Mouse (Mus musculus) midbrain, embryonic 16.5 days (tissue): Measurements from ENCODE around the gene Dnajc12. TPM values are rescaled to one million over a fixed set of nuclear protein-coding genes. Genes with fewer than 3 reads are reported as not detected.
"Not testable (repeated sequence)": the region's sequence is repeated elsewhere in the genome, so short reads cannot be mapped to it uniquely, and the experiment has no call there.

Experiments
- ATAC-seq: fragments of 200-750 bp; cut with Nextera tagmentation; 2 replicates; pipeline ENCODE4 v1.8.0; 2017; ENCODE audit warnings: moderate TSS enrichment
- H3K27ac ChIP-seq: fragments of 300-500 bp; sonication (generic); 2 replicates; pipeline ENCODE4 v1.5.1; 2014; ENCODE audit warnings: mild to moderate bottlenecking, low read length, mixed read lengths
- H3K27me3 ChIP-seq: fragments of 300-500 bp; sonication (generic); 2 replicates; pipeline ENCODE4 v1.6.1; 2014; ENCODE audit warnings: low read depth, low read length, mixed read lengths; ENCODE audit not compliant: control insufficient read depth, insufficient read depth
- H3K36me3 ChIP-seq: fragments of 300-500 bp; sonication (generic); 2 replicates; pipeline ENCODE4 v1.6.1; 2014; ENCODE audit warnings: mild to moderate bottlenecking, low read length, moderate library complexity, mixed read lengths; ENCODE audit not compliant: control insufficient read depth, insufficient read depth
- H3K4me1 ChIP-seq: fragments of 300-500 bp; sonication (generic); 2 replicates; pipeline ENCODE4 v1.6.1; 2014; ENCODE audit warnings: mild to moderate bottlenecking, low read length, mixed read lengths; ENCODE audit not compliant: control insufficient read depth, insufficient read depth
- H3K4me2 ChIP-seq: fragments of 300-500 bp; sonication (generic); 2 replicates; pipeline ENCODE4 v1.6.1; 2014; ENCODE audit warnings: mild to moderate bottlenecking, low read length, mixed read lengths
- H3K4me3 ChIP-seq: fragments of 300-500 bp; sonication (generic); 2 replicates; pipeline ENCODE4 v1.5.1; 2014; ENCODE audit warnings: low read depth, mild to moderate bottlenecking, low read length, moderate library complexity, mixed read lengths
- H3K9ac ChIP-seq: fragments of 300-500 bp; sonication (generic); 2 replicates; pipeline ENCODE4 v1.6.1; 2014; ENCODE audit warnings: low read depth, low read length, mixed read lengths
- H3K9me3 ChIP-seq: fragments of 300-500 bp; sonication (generic); replicated peaks from 2 replicates; pipeline ENCODE4 v1.6.1; 2014; ENCODE audit warnings: mild to moderate bottlenecking, low read length, mixed read lengths; ENCODE audit not compliant: control insufficient read depth, poor library complexity, severe bottlenecking
- WGBS: fragments of 180-500 bp; shearing (Covaris S2); extraction: QIAGEN DNeasy Blood & Tissue Kit; methylation state at CpG from one replicate; pipeline ENCODE4 v1.1.7; 2014; 5-methylcytosine and 5-hydroxymethylcytosine counted together
- polyA plus RNA-seq: library from polyadenylated mRNA; unstranded; fragments of >200 nt; fragmentation: Nextera tagmentation; extraction: Ambion mirVana; gene quantifications from 2 replicates; pipeline ENCODE4 v1.2.1, GENCODE M21; 2015

Dnajc12 gene
- polyA plus RNA-seq, 1 experiment from 2014 or later = 23.6 TPM

DNA sequence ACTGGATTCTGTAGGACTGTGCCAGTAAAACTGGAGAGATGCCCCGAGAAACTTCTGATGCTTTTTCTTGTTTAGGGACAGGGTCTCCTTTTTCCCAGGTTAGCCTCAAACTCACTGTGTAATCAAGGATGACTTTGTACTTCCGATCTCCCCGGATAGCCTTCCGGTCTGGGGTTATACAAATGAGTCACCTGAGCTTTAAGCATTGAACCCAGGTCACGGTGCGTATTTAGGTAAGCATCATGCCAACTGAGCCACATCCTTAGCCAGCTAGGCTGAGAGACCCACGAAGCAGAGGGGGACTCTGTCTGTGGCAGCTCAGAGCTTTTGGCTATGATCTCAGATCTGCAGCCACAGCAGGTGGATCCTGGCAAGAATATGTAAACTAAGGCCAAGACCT lies 31.6 kb upstream of the Dnajc12 start:
- Histone ChIP-seq H3K9me3 (no peaks in the 10 kb centered on the region), H3K4me2 (no peak overlapping the region), H3K27me3 (no peaks in the 10 kb centered on the region), H3K4me1 (no peaks in the 10 kb centered on the region), H3K27ac (no peak overlapping the region), H3K4me3 (no peak overlapping the region), H3K9ac (no peak overlapping the region), H3K36me3 (no peaks in the 10 kb centered on the region)
- WGBS = 88% methylated on average over 7 of the region's 7 CpGs
- ATAC-seq = no peak

GRCm38 (mm10) chr10:63351099-63351498 lies 31.1 kb upstream of the Dnajc12 start:
- not testable (repeated sequence) for H3K36me3 ChIP-seq, H3K4me1 ChIP-seq, H3K9me3 ChIP-seq, H3K4me2 ChIP-seq, ATAC-seq, H3K27ac ChIP-seq, H3K27me3 ChIP-seq, H3K9ac ChIP-seq, H3K4me3 ChIP-seq
- 91% methylated on average over 7 of the region's 7 CpGs for WGBS

GRCm38 (mm10) chr10:63352111-63352510 lies 30.1 kb upstream of the Dnajc12 start:
- H3K4me1 ChIP-seq = no peaks in the 10 kb centered on the region
- H3K36me3 ChIP-seq = no peaks in the 10 kb centered on the region
- H3K4me3 ChIP-seq = no peak overlapping the region
- no peaks in the 10 kb centered on the region for H3K9me3 ChIP-seq
- 80% methylated on average over 5 of the region's 5 CpGs for WGBS
- H3K27ac ChIP-seq = no peak overlapping the region
- no peak overlapping the region for H3K4me2 ChIP-seq
- no peak for ATAC-seq
- no peaks in the 10 kb centered on the region for H3K27me3 ChIP-seq
- H3K9ac ChIP-seq = no peak overlapping the region

DNA sequence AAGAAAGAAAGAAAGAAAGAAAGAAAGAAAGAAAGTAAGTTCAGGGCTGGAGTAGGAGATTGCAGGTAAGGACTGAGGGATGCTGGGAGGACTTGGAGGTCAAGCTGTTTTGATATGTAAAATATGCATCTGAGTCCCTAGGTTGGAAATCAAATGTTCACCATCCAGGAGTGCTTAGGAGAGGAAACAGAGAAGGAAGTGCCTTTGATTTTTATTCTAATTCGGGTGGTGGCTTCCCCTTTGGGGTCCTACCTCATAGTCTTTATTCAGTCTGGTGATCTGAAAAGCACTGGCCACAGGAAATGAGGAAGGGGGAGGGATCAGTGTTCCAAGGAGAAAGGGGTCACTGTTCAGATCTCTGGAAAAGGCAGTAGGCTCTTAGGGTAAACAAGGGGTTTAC lies 21.7 kb upstream of the Dnajc12 start:
- no peaks in the 10 kb centered on the region for H3K4me1 ChIP-seq
- no peak overlapping the region for H3K9ac ChIP-seq
- no peaks in the 10 kb centered on the region for H3K27me3 ChIP-seq
- H3K36me3 ChIP-seq = no peaks in the 10 kb centered on the region
- ATAC-seq = no peak
- no peak overlapping the region for H3K4me3 ChIP-seq
- H3K4me2 ChIP-seq = no peak overlapping the region
- 60% methylated on average over 1 of the region's 1 CpGs for WGBS
- H3K9me3 ChIP-seq = no peaks in the 10 kb centered on the region
- H3K27ac ChIP-seq = no peak overlapping the region

GRCm38 (mm10) chr10:63365918-63366455 lies 16.3 kb upstream of the Dnajc12 start:
- Histone ChIP-seq H3K9me3 (no peaks in the 10 kb centered on the region), H3K4me3 (no peak overlapping the region), H3K4me2 (no peak overlapping the region), H3K36me3 (no peaks in the 10 kb centered on the region), H3K4me1 (no peaks in the 10 kb centered on the region), H3K9ac (no peak overlapping the region), H3K27me3 (no peaks in the 10 kb centered on the region), H3K27ac (no peak overlapping the region)
- WGBS = 62% methylated on average over 7 of the region's 7 CpGs
- ATAC-seq = no peak

- H3K4me1 ChIP-seq = no peaks in the 10 kb centered on the region
- no peak for ATAC-seq
- no peak overlapping the region for H3K9ac ChIP-seq
- no peaks in the 10 kb centered on the region for H3K36me3 ChIP-seq
- H3K9me3 ChIP-seq = no peaks in the 10 kb centered on the region
- no peak overlapping the region for H3K4me2 ChIP-seq
- H3K27me3 ChIP-seq = no peaks in the 10 kb centered on the region
- WGBS = 72% methylated on average over 6 of the region's 6 CpGs
- no peak overlapping the region for H3K27ac ChIP-seq
- no peak overlapping the region for H3K4me3 ChIP-seq
Observed at GRCm38 (mm10) chr10:63367386-63367785, 14.9 kb upstream of the Dnajc12 start.

- no peak overlapping the region for H3K9ac ChIP-seq
Observed at GRCm38 (mm10) chr10:63368041-63368440, 14.2 kb upstream of the Dnajc12 start.

GRCm38 (mm10) chr10:63376303-63376702 lies 5.9 kb upstream of the Dnajc12 start:
- no peak overlapping the region for H3K4me3 ChIP-seq
- H3K27me3 ChIP-seq = peaks cover 4% of the 10 kb centered on the region; the same call in 1 of the 2 replicates
- no peaks in the 10 kb centered on the region for H3K36me3 ChIP-seq
- peaks cover 2% of the 10 kb centered on the region for H3K4me1 ChIP-seq
- no peak overlapping the region for H3K9ac ChIP-seq
- 82% methylated on average over 5 of the region's 5 CpGs for WGBS
- no peak for ATAC-seq
- no peak overlapping the region for H3K27ac ChIP-seq
- H3K4me2 ChIP-seq = no peak overlapping the region
- H3K9me3 ChIP-seq = no peaks in the 10 kb centered on the region

More at GRCm38 (mm10) chr10:63368041-63368440, 14.2 kb upstream of the Dnajc12 start:
- Histone ChIP-seq H3K27ac (no peak overlapping the region), H3K9me3 (no peaks in the 10 kb centered on the region), H3K36me3 (no peaks in the 10 kb centered on the region), H3K4me2 (no peak overlapping the region), H3K4me3 (no peak overlapping the region), H3K4me1 (no peaks in the 10 kb centered on the region), H3K27me3 (no peaks in the 10 kb centered on the region)
- WGBS = 79% methylated on average over 3 of the region's 3 CpGs
- no peak for ATAC-seq

GRCm38 (mm10) chr10:63377468-63377867 lies 4.8 kb upstream of the Dnajc12 start:
- Histone ChIP-seq H3K36me3 (no peaks in the 10 kb centered on the region), H3K27ac (no peak overlapping the region), H3K27me3 (peaks cover 4% of the 10 kb centered on the region; the same call in 1 of the 2 replicates), H3K9me3 (no peaks in the 10 kb centered on the region), H3K4me3 (no peak overlapping the region), H3K9ac (no peak overlapping the region), H3K4me2 (no peak overlapping the region), H3K4me1 (peaks cover 9% of the 10 kb centered on the region)
- WGBS = 20% methylated on average over 9 of the region's 9 CpGs
- 0 out of 2 replicates have a peak, but pooled peaks have one; percentile 11 for ATAC-seq
